Mouse (Mus musculus) cortical plate, adult 2 months (tissue): ENCODE measurements around the gene Zfp39. TPM values are rescaled to one million over a fixed set of nuclear protein-coding genes. Genes with fewer than 3 reads are reported as not detected.

Source experiments
- H3K27ac ChIP-seq: fragments of 200-500 bp; 2 replicates; pipeline ENCODE4 v1.5.1; 2012; ENCODE audit warnings: low read length, control low read depth, inconsistent platforms; ENCODE audit not compliant: insufficient read depth
- H3K4me1 ChIP-seq: fragments of 200-500 bp; 2 replicates; pipeline ENCODE4 v1.6.1; 2011; ENCODE audit warnings: low read length; ENCODE audit not compliant: control insufficient read depth, insufficient read depth
- H3K4me3 ChIP-seq: fragments of 200-500 bp; 2 replicates; pipeline ENCODE4 v1.5.1; 2011; ENCODE audit warnings: mild to moderate bottlenecking, low read length, control low read depth; ENCODE audit not compliant: insufficient read depth
- CTCF ChIP-seq: fragments of 200-500 bp; IDR thresholded peaks from 2 replicates; pipeline ENCODE4 v1.5.1; 2011; ENCODE audit warnings: mild to moderate bottlenecking, control low read depth, low read length; ENCODE audit not compliant: insufficient read depth; ENCODE audit errors: extremely low read depth
- POLR2A ChIP-seq: fragments of 200-500 bp; IDR thresholded peaks from 2 replicates; pipeline ENCODE4 v1.6.1; 2011; ENCODE audit warnings: mild to moderate bottlenecking, low read length, control low read depth; ENCODE audit not compliant: insufficient read depth; ENCODE audit errors: extremely low read depth
- polyA plus RNA-seq: library from polyadenylated mRNA; depleted of rRNA; stranded (reverse); fragments of >200 nt; gene quantifications from 2 replicates; pipeline ENCODE4 v1.2.3, GENCODE M21; 2012

The Zfp39 gene
- polyA plus RNA-seq, 1 experiment, result 5.6 TPM

- H3K4me1 ChIP-seq, result peaks cover 1% of the 10 kb centered on the region; the same call in 1 of the 2 replicates
- H3K4me3 ChIP-seq, result no peak overlapping the region
- no peak overlapping the region for H3K27ac ChIP-seq
- TF ChIP-seq CTCF, result no peak
- TF ChIP-seq POLR2A, result no peak
Observed at GRCm38 (mm10) chr11:58901080-58901479, 2.9 kb downstream of the Zfp39 start.

- Histone ChIP-seq H3K4me1 (no peaks in the 10 kb centered on the region; the same call in 1 of the 2 replicates), H3K4me3 (no peak overlapping the region)
- TF ChIP-seq POLR2A (no peak), CTCF (no peak)
Observed at GRCm38 (mm10) chr11:58897485-58897884, 6.5 kb downstream of the Zfp39 start.

GRCm38 (mm10) chr11:58894456-58894855, 9.6 kb downstream of the Zfp39 start:
- H3K27ac ChIP-seq, result no peak overlapping the region
- H3K4me1 ChIP-seq, result no peaks in the 10 kb centered on the region
- TF ChIP-seq POLR2A, result no peak
- TF ChIP-seq CTCF, result no peak
- no peak overlapping the region for H3K4me3 ChIP-seq

More at GRCm38 (mm10) chr11:58897485-58897884, 6.5 kb downstream of the Zfp39 start:
- H3K27ac ChIP-seq, result no peak overlapping the region

- TF ChIP-seq CTCF (no peak), POLR2A (no peak)
- no peak overlapping the region for H3K27ac ChIP-seq
- no peak overlapping the region for H3K4me3 ChIP-seq
- no peaks in the 10 kb centered on the region for H3K4me1 ChIP-seq
Observed at GRCm38 (mm10) chr11:58890511-58890910, 13.5 kb downstream of the Zfp39 start.

GRCm38 (mm10) chr11:58883756-58884155, 20.3 kb downstream of the Zfp39 start:
- no peaks in the 10 kb centered on the region for H3K4me1 ChIP-seq
- H3K27ac ChIP-seq, result no peak overlapping the region
- H3K4me3 ChIP-seq, result no peak overlapping the region
- TF ChIP-seq CTCF (no peak), POLR2A (no peak)

- TF ChIP-seq CTCF, result no peak
- TF ChIP-seq POLR2A, result no peak
- Histone ChIP-seq H3K27ac (no peak overlapping the region), H3K4me3 (no peak overlapping the region), H3K4me1 (peaks cover 2% of the 10 kb centered on the region)
Observed at GRCm38 (mm10) chr11:58870961-58871360, 33.1 kb downstream of the Zfp39 start.

- Histone ChIP-seq H3K4me3 (peak overlapping the region; percentile 81; the same call in 1 of the 2 replicates), H3K4me1 (peaks cover 2% of the 10 kb centered on the region), H3K27ac (no peak overlapping the region)
- TF ChIP-seq POLR2A (no peak), CTCF (no peak)
Observed at GRCm38 (mm10) chr11:58867954-58868330, 36.1 kb downstream of the Zfp39 start.

- H3K4me1 ChIP-seq, result peaks cover 2% of the 10 kb centered on the region
- peak within 1 kb of the TSS; percentile 81 for H3K4me3 ChIP-seq
- 0 out of 2 replicates have a peak within 1 kb of the TSS, but pooled peaks have one; percentile 24 for H3K27ac ChIP-seq
- no peak for TF ChIP-seq CTCF
- TF ChIP-seq POLR2A, result peak; percentile 75; the same call in 1 of the 2 replicates
Observed at GRCm38 (mm10) chr11:58867039-58867953, 36.7 kb downstream of the Zfp39 start, which contains the start of gene 2810021J22Rik. Gene 2810021J22Rik (plus strand): TSS chr11:58867216.

GRCm38 (mm10) chr11:58860744-58861143, 43.3 kb downstream of the Zfp39 start:
- no peaks in the 10 kb centered on the region for H3K4me1 ChIP-seq
- H3K27ac ChIP-seq, result no peak overlapping the region
- H3K4me3 ChIP-seq, result no peak overlapping the region
- TF ChIP-seq POLR2A (no peak), CTCF (no peak)

GRCm38 (mm10) chr11:58849731-58850130, 54.3 kb downstream of the Zfp39 start:
- TF ChIP-seq CTCF (no peak), POLR2A (no peak)
- H3K4me3 ChIP-seq, result no peak overlapping the region
- H3K27ac ChIP-seq, result no peak overlapping the region
- H3K4me1 ChIP-seq, result peaks cover 6% of the 10 kb centered on the region
